Mouse (Mus musculus) heart, adult 2 months (tissue): ENCODE results near the gene Adgrb2. TPM values are rescaled to one million over a fixed set of nuclear protein-coding genes. Genes with fewer than 3 reads are reported as not detected.
A peak's percentile ranks its signal among the peaks of the same experiment; 100 is the strongest.

Experiments
- DNase-seq, 2 experiments: peaks; one replicate each; pipeline ENCODE4 v3.0.0; 2021
- H3K27ac ChIP-seq: fragments of 200-600 bp; 2 replicates; pipeline ENCODE4 v1.8.1; 2022
- H3K27me3 ChIP-seq: fragments of 200-500 bp; 2 replicates; pipeline ENCODE4 v1.6.1; 2012; ENCODE audit warnings: mild to moderate bottlenecking, low read length, inconsistent platforms, mixed read lengths; ENCODE audit not compliant: control insufficient read depth, insufficient read depth
- H3K36me3 ChIP-seq: fragments of 200-500 bp; 2 replicates; pipeline ENCODE4 v1.6.1; 2012; ENCODE audit warnings: low read length, inconsistent platforms; ENCODE audit not compliant: control insufficient read depth, insufficient read depth
- H3K4me1 ChIP-seq: fragments of 200-500 bp; 2 replicates; pipeline ENCODE4 v1.6.1; 2011; ENCODE audit warnings: low read length; ENCODE audit not compliant: control insufficient read depth, insufficient read depth
- H3K4me3 ChIP-seq: fragments of 200-600 bp; 2 replicates; pipeline ENCODE4 v1.8.1; 2022
- H3K79me2 ChIP-seq: fragments of 200-500 bp; replicated peaks from 2 replicates; pipeline ENCODE4 v1.6.1; 2012; ENCODE audit warnings: mild to moderate bottlenecking, inconsistent platforms, low read length, moderate library complexity, mixed read lengths; ENCODE audit not compliant: control insufficient read depth, insufficient read depth
- H3K9ac ChIP-seq: fragments of 200-500 bp; 2 replicates; pipeline ENCODE4 v1.6.1; 2012; ENCODE audit warnings: low read depth, mild to moderate bottlenecking, control low read depth, inconsistent platforms, low read length, mixed read lengths
- CTCF ChIP-seq: fragments of 200-600 bp; IDR thresholded peaks from 2 replicates; pipeline ENCODE4 v1.8.1; 2022; ENCODE audit warnings: antibody characterized with exemption, mild to moderate bottlenecking, moderate library complexity
- EP300 ChIP-seq: fragments of 200-500 bp; IDR thresholded peaks from 2 replicates; pipeline ENCODE4 v1.6.1; 2011; ENCODE audit warnings: low read depth, low read length, control low read depth; ENCODE audit not compliant: insufficient read depth
- POLR2A ChIP-seq: fragments of 200-500 bp; IDR thresholded peaks from 2 replicates; pipeline ENCODE4 v1.6.1; 2011; ENCODE audit warnings: mild to moderate bottlenecking, low read depth, low read length, control low read depth; ENCODE audit not compliant: insufficient read depth
- WGBS: fragments of 180-500 bp; shearing (Covaris S2); methylation state at CpG from one replicate; pipeline ENCODE4 v1.1.7; 2018; 5-methylcytosine and 5-hydroxymethylcytosine counted together
- intact Hi-C: fragments of 180-260 bp; cut with DNase I; formaldehyde crosslinking; loops from one replicate; pipeline ENCODE4 v1.15.1; 2025
- polyA plus RNA-seq: library from polyadenylated mRNA; depleted of rRNA; stranded (reverse); fragments of >200 nt; gene quantifications from 2 replicates; pipeline ENCODE4 v1.2.3, GENCODE M21; 2012
- total RNA-seq, 2 experiments: library from RNA; stranded (reverse); gene quantifications; 2 replicates each; pipeline ENCODE4 v1.2.3; 2021

Adgrb2 gene
- total and polyA plus RNA-seq, 3 experiments, result 1.8 to 4.8 (median 2.0) TPM

DNA sequence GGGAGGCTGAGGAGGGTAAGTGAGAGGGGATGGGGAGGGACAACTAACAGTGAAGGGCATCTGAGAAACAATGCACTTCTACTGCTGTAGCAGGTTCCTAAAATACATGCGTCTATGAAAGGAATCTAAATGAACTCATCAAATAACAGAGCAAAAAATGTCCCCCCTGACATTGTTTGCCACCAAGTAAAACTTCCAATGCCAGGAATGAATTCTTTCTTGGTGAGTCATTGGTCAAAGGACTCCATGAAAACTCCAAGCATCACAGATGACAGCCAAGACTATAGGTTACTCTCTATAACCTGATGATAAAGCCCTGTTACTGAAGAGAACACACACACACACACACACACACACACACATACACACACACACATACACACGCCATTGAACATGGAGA, 46.5 kb downstream of the Adgrb2 start:
- Histone ChIP-seq H3K9ac (no peak overlapping the region), H3K4me1 (no peaks in the 10 kb centered on the region), H3K27me3 (no peaks in the 10 kb centered on the region), H3K36me3 (no peaks in the 10 kb centered on the region), H3K27ac (no peak overlapping the region), H3K4me3 (no peak overlapping the region), H3K79me2 (no peaks in the 10 kb centered on the region)
- TF ChIP-seq CTCF, result no peak
- WGBS, result 62% methylated on average over 2 of the region's 2 CpGs
- no peak for DNase-seq
- intact Hi-C loops, result no loop called here

DNA sequence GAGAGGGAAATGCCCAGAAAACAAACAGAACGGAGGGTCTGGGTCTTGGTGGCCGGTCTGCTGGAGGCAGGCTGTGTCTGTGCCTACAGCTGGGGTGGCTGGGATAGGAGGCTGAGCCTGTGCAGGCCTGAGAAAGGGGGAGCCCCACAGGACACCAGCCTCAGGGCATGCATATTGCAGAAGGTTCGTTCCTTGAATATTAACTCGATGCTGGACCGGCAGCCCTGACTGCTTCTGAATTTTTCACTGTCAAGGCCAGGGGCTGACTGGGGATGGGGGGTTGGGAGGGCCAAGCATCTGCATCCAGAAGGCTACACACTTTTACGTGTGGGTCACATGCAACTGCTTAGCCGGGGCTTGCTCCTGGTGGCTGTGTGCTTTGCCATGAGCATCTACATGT, 48.8 kb downstream of the Adgrb2 start:
- no peak for DNase-seq
- H3K4me3 ChIP-seq, result no peak overlapping the region
- H3K4me1 ChIP-seq, result peaks cover 1% of the 10 kb centered on the region; the same call in 1 of the 2 replicates
- 77% methylated on average over 7 of the region's 7 CpGs for WGBS
- TF ChIP-seq POLR2A, result no peak
- TF ChIP-seq CTCF, result no peak
- TF ChIP-seq EP300, result no peak
- H3K36me3 ChIP-seq, result no peaks in the 10 kb centered on the region
- no peak overlapping the region for H3K9ac ChIP-seq
- intact Hi-C loops, result no loop called here
- H3K27ac ChIP-seq, result no peak overlapping the region
- no peaks in the 10 kb centered on the region for H3K27me3 ChIP-seq
- no peaks in the 10 kb centered on the region for H3K79me2 ChIP-seq

DNA sequence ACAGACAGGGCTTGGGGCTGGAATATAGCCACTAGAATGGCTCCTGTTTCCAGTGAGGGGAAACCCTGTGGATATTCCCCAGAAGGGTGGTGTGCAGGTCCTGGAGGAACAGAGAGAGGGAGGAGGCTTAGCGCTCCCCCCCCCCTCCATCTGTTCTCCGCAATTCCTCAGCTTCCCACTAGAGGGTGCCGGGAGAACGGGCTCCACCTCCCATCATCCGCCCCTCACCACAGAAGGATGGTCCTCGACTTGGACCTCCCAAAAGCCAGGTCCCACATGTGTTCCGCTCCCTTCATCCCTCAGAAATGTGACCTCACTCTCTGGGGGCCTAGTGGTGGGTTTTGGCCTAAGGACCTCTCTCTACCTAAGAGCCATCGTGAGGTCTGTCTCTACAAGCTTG, 51.4 kb downstream of the Adgrb2 start:
- H3K27me3 ChIP-seq, result no peaks in the 10 kb centered on the region
- H3K4me1 ChIP-seq, result peaks cover 1% of the 10 kb centered on the region; the same call in 1 of the 2 replicates
- no peak overlapping the region; the same call in 1 of the 2 replicates for H3K4me3 ChIP-seq
- H3K9ac ChIP-seq, result no peak overlapping the region
- DNase-seq, result peak; percentile 41 to 69
- TF ChIP-seq EP300 (0 out of 2 replicates have a peak, but pooled peaks have one; percentile 16), POLR2A (no peak), CTCF (peak; percentile 83)
- no peaks in the 10 kb centered on the region for H3K79me2 ChIP-seq
- intact Hi-C loops, result loop anchor here (1.0 to 5.0 kb wide), 3 partner anchors 51 to 153 kb away; no protein-coding TSS in a partner anchor
- WGBS, result 7% methylated on average over 8 of the region's 8 CpGs
- H3K27ac ChIP-seq, result peak overlapping the region; percentile 41
- no peaks in the 10 kb centered on the region for H3K36me3 ChIP-seq

DNA sequence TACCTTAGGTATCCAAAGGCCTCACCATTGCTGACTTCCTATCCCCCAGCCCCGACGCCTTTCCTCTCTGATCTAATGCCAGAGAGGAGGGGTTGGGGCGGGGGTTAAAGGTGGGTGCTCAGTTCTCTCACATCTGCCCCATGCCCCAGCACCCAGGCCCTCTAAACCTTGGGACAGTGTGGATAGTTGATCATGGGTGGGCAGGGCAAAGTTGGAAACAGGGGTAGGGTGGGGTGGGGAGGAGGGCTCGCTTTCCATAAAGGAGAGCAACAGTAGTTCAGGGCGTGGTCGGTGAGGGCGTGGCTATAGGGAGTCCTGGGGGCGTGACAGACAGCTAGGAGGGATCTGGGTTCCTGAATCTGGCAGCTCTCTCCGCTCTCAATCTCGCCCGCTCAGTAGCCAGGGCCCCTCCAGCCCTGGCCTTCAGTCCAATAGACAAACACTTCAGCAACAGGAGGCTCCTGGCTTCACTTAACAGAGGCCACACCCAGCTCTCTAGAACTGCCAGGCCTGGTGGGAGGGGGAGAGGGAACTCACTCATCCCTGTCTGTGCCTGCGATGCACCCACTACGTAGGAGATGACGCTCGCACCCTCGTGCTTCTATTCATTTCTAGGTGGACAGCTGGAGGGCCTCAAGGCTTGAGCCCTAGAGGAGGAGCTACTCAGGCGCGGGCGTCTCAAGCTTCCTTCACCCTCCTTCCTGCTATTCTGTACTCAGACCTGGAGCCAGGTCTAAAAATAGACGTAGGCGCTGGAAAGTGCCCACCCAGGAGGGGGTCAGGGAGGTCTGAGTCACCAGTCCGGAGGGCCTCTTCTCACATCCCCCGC, 52.1 kb downstream of the Adgrb2 start:
- no peaks in the 10 kb centered on the region for H3K36me3 ChIP-seq
- peak overlapping the region; percentile 56 for H3K27ac ChIP-seq
- no peaks in the 10 kb centered on the region for H3K27me3 ChIP-seq
- intact Hi-C loops, result loop anchor here (1.0 to 5.0 kb wide), 3 partner anchors 51 to 152 kb away; no protein-coding TSS in a partner anchor
- H3K4me3 ChIP-seq, result no peak overlapping the region; the same call in 1 of the 2 replicates
- H3K9ac ChIP-seq, result 0 out of 2 replicates have a peak overlapping the region, but pooled peaks have one; percentile 18
- peaks cover 1% of the 10 kb centered on the region; the same call in 1 of the 2 replicates for H3K4me1 ChIP-seq
- peak; percentile 62 to 80 for DNase-seq
- TF ChIP-seq CTCF (no peak), EP300 (no peak), POLR2A (no peak)
- H3K79me2 ChIP-seq, result no peaks in the 10 kb centered on the region
- 3% methylated on average over 23 of the region's 23 CpGs for WGBS

DNA sequence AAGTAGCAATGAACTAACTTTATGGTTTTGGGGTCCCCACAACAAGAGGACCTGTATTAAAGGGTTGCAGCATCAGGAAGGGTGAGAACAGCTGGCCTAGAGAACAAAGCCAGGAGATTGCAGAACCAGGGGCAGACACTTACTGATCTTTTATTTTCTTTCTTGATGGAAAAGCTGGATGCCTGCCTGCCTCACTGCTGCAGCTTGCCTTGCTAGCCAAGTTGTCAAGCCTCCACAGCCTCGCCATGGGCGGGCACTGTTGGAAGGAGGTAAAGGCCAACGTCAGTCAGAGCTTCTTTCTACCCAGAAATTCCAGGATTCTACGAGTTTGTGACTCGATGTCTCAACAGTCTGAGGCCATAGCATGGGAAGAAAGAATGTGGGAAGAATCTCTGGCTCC, 54.7 kb downstream of the Adgrb2 start:
- no peaks in the 10 kb centered on the region for H3K79me2 ChIP-seq
- H3K4me1 ChIP-seq, result peaks cover 1% of the 10 kb centered on the region; the same call in 1 of the 2 replicates
- H3K27me3 ChIP-seq, result no peaks in the 10 kb centered on the region
- no peak overlapping the region for H3K4me3 ChIP-seq
- no peaks in the 10 kb centered on the region for H3K36me3 ChIP-seq
- intact Hi-C loops, result loop anchor here (2.0 to 5.0 kb wide), 2 partner anchors 15 to 77 kb away; no protein-coding TSS in a partner anchor
- DNase-seq, result no peak
- no peak overlapping the region for H3K9ac ChIP-seq
- H3K27ac ChIP-seq, result no peak overlapping the region
- no peak for TF ChIP-seq CTCF
- no peak for TF ChIP-seq POLR2A
- TF ChIP-seq EP300, result no peak
- 53% methylated on average over 5 of the region's 5 CpGs for WGBS

DNA sequence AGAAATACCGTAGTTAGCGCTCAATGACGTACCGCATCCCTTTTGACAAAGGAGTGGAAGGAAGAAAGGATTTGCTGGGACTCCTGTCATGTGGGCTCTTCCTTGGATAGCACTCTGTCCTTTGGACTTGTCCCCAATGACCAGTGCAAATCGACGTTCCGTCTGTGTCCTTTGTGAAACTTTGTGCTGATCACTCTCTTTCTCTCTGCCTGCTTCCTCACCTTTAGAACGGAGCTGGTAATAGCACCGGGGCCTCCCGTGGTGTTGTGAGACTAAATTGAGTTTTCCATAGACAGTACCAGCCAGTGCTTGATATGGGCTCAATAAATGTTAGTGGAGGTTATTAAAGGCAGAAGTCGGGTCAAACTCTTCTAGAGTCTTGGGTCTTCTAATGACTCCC, 56.4 kb downstream of the Adgrb2 start:
- intact Hi-C loops, result no loop called here
- DNase-seq, result no peak
- Histone ChIP-seq H3K36me3 (no peaks in the 10 kb centered on the region), H3K27ac (no peak overlapping the region), H3K4me3 (no peak overlapping the region), H3K9ac (no peak overlapping the region), H3K79me2 (no peaks in the 10 kb centered on the region), H3K27me3 (no peaks in the 10 kb centered on the region), H3K4me1 (peaks cover 4% of the 10 kb centered on the region)
- TF ChIP-seq EP300, result no peak
- no peak for TF ChIP-seq CTCF
- TF ChIP-seq POLR2A, result no peak
- 88% methylated on average over 11 of the region's 11 CpGs for WGBS
